Mouse (Mus musculus): ENCODE data around the gene Folr2. TPM values are rescaled to one million over a fixed set of nuclear protein-coding genes. Genes with fewer than 3 reads are reported as not detected.
A peak's percentile ranks its signal among the peaks of the same experiment; 100 is the strongest.

Folr2 gene
- polyA plus RNA-seq, 1 experiment from 2014 or later, result 1.1 TPM

DNA sequence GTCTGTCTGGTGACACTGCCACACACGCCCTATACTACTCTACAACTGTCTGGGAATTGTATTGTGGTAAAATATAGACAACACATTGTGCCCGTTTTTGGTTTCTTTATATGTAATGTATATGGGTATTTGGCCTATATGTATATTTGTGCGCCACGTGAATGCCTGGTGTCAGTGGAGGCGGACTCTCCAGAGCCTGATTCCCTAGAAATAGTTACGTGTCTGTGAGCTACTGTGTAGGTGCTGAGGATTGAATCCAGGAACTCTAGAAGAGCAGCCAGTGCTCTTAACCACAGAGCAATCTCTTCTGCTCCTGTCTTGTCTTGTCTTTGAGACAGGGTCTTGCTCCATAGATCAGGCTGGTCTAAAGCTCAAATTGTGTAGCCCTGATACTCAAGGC lies 29.3 kb upstream of the Folr2 start:
- Histone ChIP-seq H3K4me1 (replicated peaks) (no peaks in the 10 kb centered on the region), H3K27ac (no peak overlapping the region), H3K36me3 (no peaks in the 10 kb centered on the region), H3K27me3 (no peaks in the 10 kb centered on the region), H3K9me3 (replicated peaks) (no peaks in the 10 kb centered on the region), H3K9ac (no peak overlapping the region), H3K4me3 (no peak overlapping the region), H3K4me2 (no peak overlapping the region)
- 74% methylated on average over 6 of the region's 6 CpGs for WGBS
- no peak for ATAC-seq (replicated peaks; ENCODE audit: insufficient number of reproducible peaks, insufficient read depth, low FRiP score, low read depth)

DNA sequence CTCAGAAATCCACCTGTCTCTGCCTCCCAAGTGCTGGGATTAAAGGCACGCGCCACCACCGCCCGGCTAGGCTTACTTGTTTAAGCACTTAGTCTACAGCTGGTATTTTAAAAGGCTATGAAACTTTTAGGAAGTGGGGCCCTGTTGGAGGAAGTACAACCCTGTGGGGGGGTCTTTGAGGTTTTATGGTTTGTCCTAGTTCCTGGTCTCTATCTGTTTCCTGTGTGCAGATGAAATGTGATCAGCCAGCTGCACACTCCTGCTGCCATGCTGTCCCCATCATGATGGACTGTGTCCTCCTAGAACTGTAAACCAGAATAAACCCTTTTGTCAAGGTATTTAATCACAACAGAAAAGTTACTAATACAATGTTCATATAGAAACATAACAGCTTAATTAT lies 27.2 kb upstream of the Folr2 start:
- ATAC-seq (replicated peaks; ENCODE audit: insufficient number of reproducible peaks, insufficient read depth, low FRiP score, low read depth), result no peak
- no peak overlapping the region for H3K9ac ChIP-seq
- no peaks in the 10 kb centered on the region for H3K9me3 ChIP-seq (replicated peaks)
- no peaks in the 10 kb centered on the region for H3K4me1 ChIP-seq (replicated peaks)
- no peaks in the 10 kb centered on the region for H3K36me3 ChIP-seq
- 89% methylated on average over 4 of the region's 4 CpGs for WGBS
- H3K4me2 ChIP-seq, result no peak overlapping the region
- H3K27ac ChIP-seq, result no peak overlapping the region
- H3K27me3 ChIP-seq, result no peaks in the 10 kb centered on the region
- H3K4me3 ChIP-seq, result no peak overlapping the region

GRCm38 (mm10) chr7:101882413-101883154 lies 25.6 kb upstream of the Folr2 start:
- Histone ChIP-seq H3K9ac (no peak overlapping the region), H3K4me3 (no peak overlapping the region), H3K27ac (no peak overlapping the region), H3K36me3 (no peaks in the 10 kb centered on the region), H3K27me3 (no peaks in the 10 kb centered on the region), H3K9me3 (replicated peaks) (no peaks in the 10 kb centered on the region), H3K4me1 (replicated peaks) (no peaks in the 10 kb centered on the region), H3K4me2 (no peak overlapping the region)
- ATAC-seq (replicated peaks; ENCODE audit: insufficient number of reproducible peaks, insufficient read depth, low FRiP score, low read depth), result no peak
- WGBS, result 65% methylated on average over 9 of the region's 9 CpGs

DNA sequence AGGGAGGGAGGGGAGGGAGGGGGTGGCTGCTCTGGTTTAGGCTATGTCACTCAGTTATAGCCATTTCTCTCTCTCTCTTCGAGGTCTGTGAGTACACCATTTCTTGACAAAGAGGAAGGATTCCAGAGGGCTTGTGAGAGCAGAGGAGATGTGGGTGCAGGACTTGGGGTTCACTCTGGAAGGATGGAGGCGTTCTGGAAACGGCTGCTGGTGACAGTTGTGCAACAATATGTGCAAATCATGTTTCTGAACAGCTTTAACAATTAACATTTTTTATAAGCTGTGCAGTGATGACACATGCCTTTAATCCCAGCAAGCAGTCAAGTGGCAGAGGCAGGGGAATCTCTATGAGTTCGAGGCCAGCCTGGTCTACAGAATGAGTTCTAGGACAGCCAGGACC lies 23.9 kb upstream of the Folr2 start:
- WGBS, result 65% methylated on average over 4 of the region's 4 CpGs
- no peak for ATAC-seq (replicated peaks; ENCODE audit: insufficient number of reproducible peaks, insufficient read depth, low FRiP score, low read depth)
- Histone ChIP-seq H3K9ac (no peak overlapping the region), H3K4me3 (no peak overlapping the region), H3K27ac (no peak overlapping the region), H3K9me3 (replicated peaks) (no peaks in the 10 kb centered on the region), H3K4me1 (replicated peaks) (no peaks in the 10 kb centered on the region), H3K27me3 (no peaks in the 10 kb centered on the region), H3K4me2 (no peak overlapping the region), H3K36me3 (no peaks in the 10 kb centered on the region)

- Histone ChIP-seq H3K4me3 (no peak overlapping the region), H3K27me3 (no peaks in the 10 kb centered on the region), H3K4me1 (replicated peaks) (peaks cover 9% of the 10 kb centered on the region), H3K9me3 (replicated peaks) (no peaks in the 10 kb centered on the region), H3K9ac (no peak overlapping the region), H3K36me3 (no peaks in the 10 kb centered on the region), H3K27ac (no peak overlapping the region), H3K4me2 (no peak overlapping the region)
- no peak for ATAC-seq (replicated peaks; ENCODE audit: insufficient number of reproducible peaks, insufficient read depth, low FRiP score, low read depth)
- 94% methylated on average over 1 of the region's 1 CpGs for WGBS
Measured at GRCm38 (mm10) chr7:101875978-101876377, 19.0 kb upstream of the Folr2 start.

- H3K27me3 ChIP-seq, result no peaks in the 10 kb centered on the region
- peaks cover 21% of the 10 kb centered on the region for H3K4me1 ChIP-seq (replicated peaks)
- peak overlapping the region; percentile 11 for H3K27ac ChIP-seq
- H3K9me3 ChIP-seq (replicated peaks), result no peaks in the 10 kb centered on the region
- H3K9ac ChIP-seq, result no peak overlapping the region
- ATAC-seq (replicated peaks; ENCODE audit: insufficient number of reproducible peaks, insufficient read depth, low FRiP score, low read depth), result no peak
- H3K4me3 ChIP-seq, result no peak overlapping the region
- H3K4me2 ChIP-seq, result no peak overlapping the region
- no peaks in the 10 kb centered on the region for H3K36me3 ChIP-seq
- 37% methylated on average over 3 of the region's 3 CpGs for WGBS
Measured at GRCm38 (mm10) chr7:101871296-101871695, 14.3 kb upstream of the Folr2 start.

GRCm38 (mm10) chr7:101870629-101871028 lies 13.6 kb upstream of the Folr2 start, which contains the start of gene Folr1:
Gene Folr1, minus strand, starts transcription at chr7:101870788.
- Histone ChIP-seq H3K9ac (no peak within 1 kb of the TSS), H3K9me3 (replicated peaks) (no peaks in the 10 kb centered on the region), H3K27ac (peak within 1 kb of the TSS; percentile 11), H3K36me3 (no peaks in the 10 kb centered on the region), H3K4me2 (no peak within 1 kb of the TSS), H3K4me3 (no peak within 1 kb of the TSS), H3K4me1 (replicated peaks) (peaks cover 21% of the 10 kb centered on the region), H3K27me3 (no peaks in the 10 kb centered on the region)
- 86% methylated on average over 2 of the region's 2 CpGs for WGBS
- no peak for ATAC-seq (replicated peaks; ENCODE audit: insufficient number of reproducible peaks, insufficient read depth, low FRiP score, low read depth)

- Histone ChIP-seq H3K9me3 (replicated peaks) (no peaks in the 10 kb centered on the region), H3K4me2 (no peak overlapping the region), H3K36me3 (no peaks in the 10 kb centered on the region), H3K9ac (no peak overlapping the region), H3K4me3 (no peak overlapping the region), H3K27ac (no peak overlapping the region), H3K4me1 (replicated peaks) (peaks cover 21% of the 10 kb centered on the region), H3K27me3 (no peaks in the 10 kb centered on the region)
- no peak for ATAC-seq (replicated peaks; ENCODE audit: insufficient number of reproducible peaks, insufficient read depth, low FRiP score, low read depth)
- 72% methylated on average over 7 of the region's 7 CpGs for WGBS
Measured at GRCm38 (mm10) chr7:101869163-101869500, 12.1 kb upstream of the Folr2 start.

GRCm38 (mm10) chr7:101868241-101869162 lies 11.5 kb upstream of the Folr2 start:
- Histone ChIP-seq H3K4me1 (replicated peaks) (peaks cover 21% of the 10 kb centered on the region), H3K27ac (peak overlapping the region; percentile 48), H3K9ac (no peak overlapping the region), H3K4me3 (no peak overlapping the region), H3K9me3 (replicated peaks) (no peaks in the 10 kb centered on the region), H3K27me3 (no peaks in the 10 kb centered on the region), H3K4me2 (no peak overlapping the region), H3K36me3 (no peaks in the 10 kb centered on the region)
- 0 out of 2 replicates have a peak, but pooled peaks have one; percentile 50 for ATAC-seq (replicated peaks; ENCODE audit: insufficient number of reproducible peaks, insufficient read depth, low FRiP score, low read depth)
- WGBS, result 57% methylated on average over 13 of the region's 13 CpGs

DNA sequence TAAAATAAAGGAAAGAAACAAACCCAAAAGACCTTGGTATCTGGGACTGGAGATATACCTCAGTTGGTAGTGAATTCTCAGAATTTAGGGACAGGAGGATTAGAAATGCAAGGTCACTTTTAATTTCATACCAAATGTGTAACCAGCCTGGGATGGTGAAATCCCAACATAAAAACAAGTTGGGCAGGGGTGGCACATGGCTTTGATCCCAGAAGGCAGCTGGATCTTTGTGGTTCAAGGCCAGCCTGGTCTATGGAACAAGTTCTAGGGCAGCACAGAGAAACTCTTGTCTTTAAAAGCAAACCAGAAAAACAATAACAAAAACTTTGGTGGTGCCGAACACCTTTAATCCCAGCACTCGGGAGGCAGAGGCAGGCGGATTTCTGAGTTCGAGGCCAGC lies 10.5 kb upstream of the Folr2 start:
- Histone ChIP-seq H3K9me3 (replicated peaks) (no peaks in the 10 kb centered on the region), H3K27ac (no peak overlapping the region), H3K4me3 (no peak overlapping the region), H3K4me2 (no peak overlapping the region), H3K4me1 (replicated peaks) (peaks cover 19% of the 10 kb centered on the region), H3K27me3 (no peaks in the 10 kb centered on the region), H3K9ac (no peak overlapping the region), H3K36me3 (no peaks in the 10 kb centered on the region)
- WGBS, result 88% methylated on average over 4 of the region's 4 CpGs
- no peak for ATAC-seq (replicated peaks; ENCODE audit: insufficient number of reproducible peaks, insufficient read depth, low FRiP score, low read depth)

DNA sequence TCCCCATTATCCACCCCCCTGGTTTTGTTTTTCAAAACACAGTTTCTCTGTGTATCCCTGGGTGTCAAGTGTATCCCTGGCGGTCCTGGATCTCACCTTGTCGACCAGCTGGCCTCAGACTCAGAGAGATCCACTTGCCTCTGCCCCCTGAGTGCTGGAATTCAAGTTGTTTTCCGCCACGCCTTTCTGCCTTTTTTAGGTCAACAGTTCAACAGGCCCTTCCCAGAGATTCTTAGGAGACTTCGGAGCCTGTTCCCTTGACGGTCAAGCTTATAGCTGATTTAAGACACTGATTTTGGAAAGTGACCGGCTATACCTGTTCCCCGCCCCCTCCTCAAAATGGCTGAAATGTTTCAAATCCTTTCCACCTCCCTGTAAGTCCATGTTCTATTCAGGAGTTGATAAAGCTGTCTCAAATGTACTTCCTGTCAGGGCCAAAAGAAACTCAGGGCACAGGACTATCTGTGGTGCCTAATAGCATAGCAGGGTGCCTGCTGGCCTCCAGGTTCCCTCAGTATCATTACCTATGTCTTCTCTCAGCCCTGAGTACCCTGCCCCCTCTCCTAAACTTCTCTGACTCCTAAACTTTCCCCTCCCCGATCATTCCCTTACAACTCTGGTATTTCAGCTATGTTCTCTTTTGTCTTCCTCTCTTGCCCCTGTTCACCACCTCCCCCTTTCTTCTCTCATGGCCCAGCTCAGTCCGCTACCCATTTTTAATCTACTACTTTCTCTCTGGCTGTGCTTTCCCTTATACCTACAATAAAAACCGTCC lies 9.7 kb upstream of the Folr2 start:
- Histone ChIP-seq H3K36me3 (no peaks in the 10 kb centered on the region), H3K4me3 (no peak overlapping the region), H3K9ac (no peak overlapping the region), H3K4me2 (no peak overlapping the region), H3K9me3 (replicated peaks) (no peaks in the 10 kb centered on the region), H3K27me3 (no peaks in the 10 kb centered on the region), H3K27ac (no peak overlapping the region), H3K4me1 (replicated peaks) (peaks cover 19% of the 10 kb centered on the region)
- no peak for ATAC-seq (replicated peaks; ENCODE audit: insufficient number of reproducible peaks, insufficient read depth, low FRiP score, low read depth)
- WGBS, result 76% methylated on average over 11 of the region's 11 CpGs
